Mouse (Mus musculus) neural tube, embryonic 14.5 days (tissue): Measurements from ENCODE around the gene Pars2. TPM values are rescaled to one million over a fixed set of nuclear protein-coding genes. Genes with fewer than 3 reads are reported as not detected.

ENCODE experiments used
- ATAC-seq: fragments of 200-750 bp; cut with Nextera tagmentation; 2 replicates; pipeline ENCODE4 v1.8.0; 2017; ENCODE audit warnings: low read depth, mild to moderate bottlenecking, moderate TSS enrichment, moderate library complexity
- H3K27ac ChIP-seq: fragments of 300-500 bp; sonication (generic); 2 replicates; pipeline ENCODE4 v1.5.1; 2014; ENCODE audit warnings: low read depth, mild to moderate bottlenecking, control low read depth, low read length, moderate library complexity, mixed read lengths
- H3K27me3 ChIP-seq: fragments of 300-500 bp; sonication (generic); 2 replicates; pipeline ENCODE4 v1.6.1; 2014; ENCODE audit warnings: low read length; ENCODE audit not compliant: control insufficient read depth, insufficient read depth
- H3K36me3 ChIP-seq: fragments of 300-500 bp; sonication (generic); 2 replicates; pipeline ENCODE4 v1.6.1; 2014; ENCODE audit warnings: low read length, mixed read lengths; ENCODE audit not compliant: control insufficient read depth, insufficient read depth
- H3K4me1 ChIP-seq: fragments of 300-500 bp; sonication (generic); 2 replicates; pipeline ENCODE4 v1.6.1; 2014; ENCODE audit warnings: low read length; ENCODE audit not compliant: control insufficient read depth, insufficient read depth
- H3K4me2 ChIP-seq: fragments of 300-500 bp; sonication (generic); 2 replicates; pipeline ENCODE4 v1.6.1; 2014; ENCODE audit warnings: mild to moderate bottlenecking, low read depth, low read length, control low read depth
- H3K4me3 ChIP-seq: fragments of 300-500 bp; sonication (generic); 2 replicates; pipeline ENCODE4 v1.5.1; 2014; ENCODE audit warnings: low read depth, low read length, control low read depth, mixed read lengths
- H3K9ac ChIP-seq: fragments of 300-500 bp; sonication (generic); replicated peaks from 2 replicates; pipeline ENCODE4 v1.6.1; 2014; ENCODE audit warnings: low read depth, mild to moderate bottlenecking, control low read depth, low read length, mixed read lengths
- H3K9me3 ChIP-seq: fragments of 300-500 bp; sonication (generic); 2 replicates; pipeline ENCODE4 v1.6.1; 2016; ENCODE audit warnings: low read length; ENCODE audit not compliant: control insufficient read depth
- WGBS: fragments of 180-500 bp; shearing (Covaris S2); extraction: QIAGEN DNeasy Blood & Tissue Kit; methylation state at CpG from one replicate; pipeline ENCODE4 v1.1.7; 2014; 5-methylcytosine and 5-hydroxymethylcytosine counted together
- polyA plus RNA-seq: library from polyadenylated mRNA; unstranded; fragments of >200 nt; fragmentation: Nextera tagmentation; extraction: Ambion mirVana; gene quantifications from 2 replicates; pipeline ENCODE4 v1.2.1, GENCODE M21; 2014

Gene Pars2
- polyA plus RNA-seq, 1 experiment from 2014 or later: 8.8 TPM

- peak overlapping the region; percentile 67 for H3K27ac ChIP-seq
- H3K36me3 ChIP-seq: no peaks in the 10 kb centered on the region
- 14% methylated on average over 14 of the region's 14 CpGs for WGBS
- H3K9me3 ChIP-seq: no peaks in the 10 kb centered on the region
- H3K4me2 ChIP-seq: no peak overlapping the region
- ATAC-seq: peak; percentile 71
- H3K4me1 ChIP-seq: peaks cover 20% of the 10 kb centered on the region
- no peak overlapping the region for H3K4me3 ChIP-seq
- no peaks in the 10 kb centered on the region for H3K27me3 ChIP-seq
- peak overlapping the region; percentile 17; the same call in 1 of the 2 replicates for H3K9ac ChIP-seq
These were observed 20.3 kb upstream of the Pars2 start for GRCm38 (mm10) chr4:106630333-106631220.

DNA sequence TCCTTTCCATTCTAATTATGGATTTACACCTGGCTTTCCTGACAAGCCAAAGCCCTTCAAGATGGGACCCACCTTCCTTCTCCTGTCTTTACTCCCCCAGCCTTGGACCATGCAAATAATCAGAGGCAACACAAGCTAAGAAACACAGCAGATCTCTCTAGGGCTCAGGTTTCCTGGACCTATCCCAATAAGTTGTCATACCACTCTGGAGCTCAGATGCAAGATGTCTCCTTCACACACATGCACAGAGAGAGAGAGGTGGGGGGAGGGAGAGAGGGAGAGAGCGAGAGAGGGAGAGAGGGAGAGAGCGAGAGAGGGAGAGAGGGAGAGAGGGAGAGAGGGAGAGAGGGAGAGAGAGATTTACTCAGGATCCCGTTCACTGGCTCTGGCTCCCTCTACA lies 18.6 kb upstream of the Pars2 start:
- H3K9ac ChIP-seq: no peak overlapping the region
- no peaks in the 10 kb centered on the region for H3K27me3 ChIP-seq
- 56% methylated on average over 1 of the region's 3 CpGs for WGBS
- peaks cover 20% of the 10 kb centered on the region for H3K4me1 ChIP-seq
- ATAC-seq: no peak
- no peak overlapping the region for H3K4me2 ChIP-seq
- no peak overlapping the region; the same call in 1 of the 2 replicates for H3K27ac ChIP-seq
- H3K36me3 ChIP-seq: no peaks in the 10 kb centered on the region
- H3K9me3 ChIP-seq: no peaks in the 10 kb centered on the region
- no peak overlapping the region for H3K4me3 ChIP-seq

GRCm38 (mm10) chr4:106633281-106634085 lies 17.4 kb upstream of the Pars2 start:
- Histone ChIP-seq H3K9ac (0 out of 2 replicates have a peak overlapping the region, but pooled peaks have one; percentile 11), H3K9me3 (no peaks in the 10 kb centered on the region), H3K4me2 (peak overlapping the region; percentile 15; the same call in 1 of the 2 replicates), H3K27ac (peak overlapping the region; percentile 81), H3K4me1 (peaks cover 20% of the 10 kb centered on the region), H3K27me3 (no peaks in the 10 kb centered on the region), H3K36me3 (no peaks in the 10 kb centered on the region), H3K4me3 (no peak overlapping the region)
- ATAC-seq: peak; percentile 68
- WGBS: 15% methylated on average over 8 of the region's 8 CpGs

DNA sequence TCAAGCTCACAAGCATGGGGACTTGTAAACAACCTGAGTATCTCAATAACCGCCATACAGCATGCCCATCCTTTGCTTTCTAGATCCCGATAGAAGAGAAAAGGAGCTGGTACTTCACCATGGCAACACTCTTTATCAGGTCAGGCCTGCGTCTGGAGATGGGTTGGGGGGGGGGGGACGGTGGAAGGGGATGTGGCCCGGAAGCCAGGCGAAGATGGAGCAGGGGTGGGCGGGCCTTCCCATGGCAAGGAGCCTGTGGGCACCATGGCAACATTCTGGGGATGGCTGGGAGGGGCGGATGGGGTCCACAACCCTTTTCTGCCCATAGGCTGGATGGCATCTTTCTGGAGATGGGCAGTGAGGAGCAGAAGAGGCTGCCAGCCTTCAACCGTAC lies 16.8 kb upstream of the Pars2 start:
- H3K36me3 ChIP-seq: no peaks in the 10 kb centered on the region
- ATAC-seq: no peak
- H3K4me3 ChIP-seq: no peak overlapping the region
- H3K4me2 ChIP-seq: peak overlapping the region; percentile 15; the same call in 1 of the 2 replicates
- H3K27me3 ChIP-seq: no peaks in the 10 kb centered on the region
- peak overlapping the region; percentile 81 for H3K27ac ChIP-seq
- H3K9me3 ChIP-seq: no peaks in the 10 kb centered on the region
- no peak overlapping the region; the same call in 1 of the 2 replicates for H3K9ac ChIP-seq
- H3K4me1 ChIP-seq: peaks cover 20% of the 10 kb centered on the region
- 36% methylated on average over 9 of the region's 9 CpGs for WGBS

DNA sequence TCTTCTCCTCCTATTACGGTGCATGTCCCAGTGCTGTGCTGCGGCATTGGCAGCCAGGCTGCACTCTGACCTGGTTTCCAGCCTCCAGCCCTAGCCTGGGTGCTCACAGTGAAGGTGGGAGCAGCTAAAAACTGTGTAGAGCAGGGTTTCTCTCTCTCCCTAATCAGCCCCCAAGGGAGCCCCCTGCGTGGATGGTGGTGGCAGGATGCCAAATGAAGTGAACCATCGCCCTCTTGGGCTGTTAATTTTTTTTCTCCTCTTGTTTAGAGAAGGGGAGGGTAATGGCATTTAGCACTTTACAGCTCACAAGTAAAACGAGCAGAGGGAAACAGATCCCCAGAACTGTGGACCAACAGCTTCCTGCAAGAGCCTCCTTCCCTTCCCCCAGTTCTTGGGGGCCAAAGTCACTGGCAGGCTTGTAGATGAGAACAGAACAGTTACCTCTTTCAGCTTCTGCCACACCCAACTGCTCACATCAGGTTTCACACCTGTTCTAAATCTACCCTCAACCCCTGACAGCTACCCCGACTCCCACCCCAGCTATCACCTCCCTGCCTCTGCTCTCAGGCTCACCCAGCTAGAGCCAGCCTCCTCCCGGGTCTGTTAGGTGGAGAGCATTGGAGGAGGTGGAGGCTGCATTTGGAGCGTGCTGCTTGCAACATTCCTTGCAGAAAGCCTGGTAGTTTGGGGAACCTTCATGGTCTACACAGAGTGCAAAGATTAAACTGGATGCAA lies 7.2 kb upstream of the Pars2 start:
- Histone ChIP-seq H3K4me1 (peaks cover 8% of the 10 kb centered on the region), H3K4me3 (no peak overlapping the region), H3K9ac (peak overlapping the region; percentile 32; the same call in 1 of the 2 replicates), H3K27me3 (no peaks in the 10 kb centered on the region), H3K9me3 (no peaks in the 10 kb centered on the region), H3K27ac (peak overlapping the region; percentile 48; the same call in 1 of the 2 replicates), H3K36me3 (no peaks in the 10 kb centered on the region), H3K4me2 (peak overlapping the region; percentile 8; the same call in 1 of the 2 replicates)
- 33% methylated on average over 8 of the region's 8 CpGs for WGBS
- peak; percentile 52; the same call in 1 of the 2 replicates for ATAC-seq

GRCm38 (mm10) chr4:106644218-106644610 lies 6.7 kb upstream of the Pars2 start:
- no peaks in the 10 kb centered on the region for H3K9me3 ChIP-seq
- H3K9ac ChIP-seq: no peak overlapping the region
- no peaks in the 10 kb centered on the region for H3K36me3 ChIP-seq
- WGBS: 80% methylated on average over 6 of the region's 6 CpGs
- no peaks in the 10 kb centered on the region for H3K27me3 ChIP-seq
- H3K27ac ChIP-seq: no peak overlapping the region
- H3K4me3 ChIP-seq: no peak overlapping the region
- H3K4me1 ChIP-seq: peaks cover 8% of the 10 kb centered on the region
- no peak for ATAC-seq
- H3K4me2 ChIP-seq: no peak overlapping the region

DNA sequence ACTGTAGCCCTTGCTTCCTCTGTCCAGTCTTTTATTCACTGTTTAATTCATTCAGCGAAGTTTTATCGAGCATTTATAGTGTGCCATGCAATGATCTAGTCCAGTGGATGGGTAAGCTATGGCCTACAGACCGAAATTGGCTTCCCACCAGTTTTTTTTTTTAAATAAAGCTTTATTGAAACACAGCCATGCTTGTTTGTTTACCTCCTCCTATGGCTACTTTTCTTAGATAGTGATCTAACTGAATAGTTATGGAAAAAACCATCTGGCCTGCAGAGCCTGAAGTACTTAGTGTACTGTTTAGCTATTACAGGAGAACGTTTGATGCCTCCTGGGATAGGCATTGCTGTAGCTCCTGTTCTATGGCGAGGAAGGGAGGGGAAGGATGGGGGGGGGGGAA lies 5.1 kb upstream of the Pars2 start:
- H3K4me2 ChIP-seq: no peak overlapping the region
- no peaks in the 10 kb centered on the region for H3K36me3 ChIP-seq
- WGBS: 74% methylated on average over 5 of the region's 5 CpGs
- H3K27ac ChIP-seq: no peak overlapping the region
- no peak for ATAC-seq
- no peak overlapping the region for H3K4me3 ChIP-seq
- H3K9ac ChIP-seq: no peak overlapping the region
- no peaks in the 10 kb centered on the region for H3K9me3 ChIP-seq
- H3K4me1 ChIP-seq: peaks cover 8% of the 10 kb centered on the region
- no peaks in the 10 kb centered on the region for H3K27me3 ChIP-seq

DNA sequence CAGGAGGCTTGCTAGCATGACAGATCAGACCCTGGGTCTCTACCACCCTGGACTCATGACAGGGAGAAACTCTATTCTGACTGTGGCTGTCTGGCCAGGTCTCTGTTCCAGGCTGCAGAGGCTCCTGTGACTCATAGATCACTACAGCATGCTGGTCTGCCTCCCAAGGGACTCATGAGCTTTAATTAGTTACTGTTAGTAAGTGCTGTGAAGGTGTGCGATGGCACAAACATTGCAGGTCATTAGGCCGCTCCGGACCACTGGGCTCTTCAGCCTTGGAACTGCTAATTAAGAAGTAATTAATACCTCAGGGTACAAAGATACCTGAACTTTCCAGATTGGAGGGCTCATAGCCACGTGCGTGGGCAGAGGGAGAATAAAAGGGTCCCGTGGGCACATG lies 3.7 kb upstream of the Pars2 start:
- Histone ChIP-seq H3K4me2 (no peak overlapping the region), H3K36me3 (no peaks in the 10 kb centered on the region), H3K9me3 (no peaks in the 10 kb centered on the region), H3K4me1 (peaks cover 14% of the 10 kb centered on the region), H3K27me3 (no peaks in the 10 kb centered on the region), H3K9ac (no peak overlapping the region), H3K4me3 (no peak overlapping the region), H3K27ac (no peak overlapping the region)
- 67% methylated on average over 6 of the region's 6 CpGs for WGBS
- no peak for ATAC-seq
